In genomic region chr19:16872331-16873180, GRCm38 (mm10) we compare ENCODE assay signal across 8 mouse cellular contexts. TPM values are rescaled to one million over a fixed set of nuclear protein-coding genes. Genes with fewer than 3 reads are reported as not detected.
DNase-seq lines count a peak whose midpoint lies in the region; ATAC-seq lines count a peak whose summit lies in the region.

No protein-coding gene starts in this region.

- H3K4me1 ChIP-seq in heart, embryonic 16.5 days (ENCODE audit: control insufficient read depth, insufficient read depth, low read length) = peaks cover 31% of the 10 kb centered on the region
- peaks cover 12% of the 10 kb centered on the region; the same call in 1 of the 2 replicates for H3K4me1 ChIP-seq in limb, embryonic 11.5 days (ENCODE audit: control insufficient read depth, insufficient read depth, low read length)
- peaks cover 48% of the 10 kb centered on the region for H3K4me1 ChIP-seq in neural tube, embryonic 15.5 days

- peak overlapping the region; percentile 55 for H3K4me3 ChIP-seq in heart, embryonic 16.5 days (ENCODE audit: low read length)
- peak overlapping the region; percentile 28 for H3K4me3 ChIP-seq in limb, embryonic 11.5 days (ENCODE audit: low read depth, low read length)
- peak overlapping the region; percentile 45 for H3K4me3 ChIP-seq in neural tube, embryonic 15.5 days (replicated peaks)

- peaks cover 78% of the 10 kb centered on the region for H3K27me3 ChIP-seq in heart, embryonic 16.5 days (ENCODE audit: control insufficient read depth, insufficient read depth, low read length)
- peaks cover 90% of the 10 kb centered on the region for H3K27me3 ChIP-seq in limb, embryonic 11.5 days (ENCODE audit: control insufficient read depth, insufficient read depth, low read length)
- H3K27me3 ChIP-seq in neural tube, embryonic 15.5 days (replicated peaks) = peaks cover 91% of the 10 kb centered on the region

- H3K36me3 ChIP-seq in heart, embryonic 16.5 days (ENCODE audit: control insufficient read depth, insufficient read depth) = no peaks in the 10 kb centered on the region
- H3K36me3 ChIP-seq in limb, embryonic 11.5 days (ENCODE audit: control insufficient read depth, insufficient read depth, low read length) = no peaks in the 10 kb centered on the region
- H3K36me3 ChIP-seq in neural tube, embryonic 15.5 days = no peaks in the 10 kb centered on the region

- no peaks in the 10 kb centered on the region for H3K9me3 ChIP-seq in heart, embryonic 16.5 days (replicated peaks; ENCODE audit: control insufficient read depth, low read length)
- no peaks in the 10 kb centered on the region for H3K9me3 ChIP-seq in limb, embryonic 11.5 days (ENCODE audit: control insufficient read depth, low read length)
- H3K9me3 ChIP-seq in neural tube, embryonic 15.5 days (replicated peaks) = no peaks in the 10 kb centered on the region

- peak overlapping the region; percentile 73 for H3K4me2 ChIP-seq in heart, embryonic 16.5 days (ENCODE audit: low read depth, low read length)
- peak overlapping the region; percentile 57 for H3K4me2 ChIP-seq in limb, embryonic 11.5 days (ENCODE audit: low read depth, severe bottlenecking)
- peak overlapping the region; percentile 89 for H3K4me2 ChIP-seq in neural tube, embryonic 15.5 days

- WGBS in heart, embryonic 16.5 days = under 1% methylated on average over 77 of the region's 88 CpGs
- WGBS in limb, embryonic 11.5 days = under 1% methylated on average over 58 of the region's 88 CpGs
- under 1% methylated on average over 85 of the region's 88 CpGs for WGBS in neural tube, embryonic 15.5 days

- H3K27ac ChIP-seq in heart, embryonic 16.5 days (ENCODE audit: low read length) = no peak overlapping the region
- H3K27ac ChIP-seq in limb, embryonic 11.5 days (replicated peaks; ENCODE audit: low read depth, low read length) = no peak overlapping the region
- H3K27ac ChIP-seq in neural tube, embryonic 15.5 days (replicated peaks) = no peak overlapping the region

- peak; percentile 53 for ATAC-seq in frontal cortex, adult (ENCODE audit: low TSS enrichment)
- ATAC-seq in heart, embryonic 16.5 days (replicated peaks; ENCODE audit: extremely low read depth, insufficient read depth, low FRiP score) = no peak
- no peak for ATAC-seq in limb, embryonic 11.5 days (ENCODE audit: insufficient number of reproducible peaks, low FRiP score, low TSS enrichment, low read depth)
- peak; percentile 62 for ATAC-seq in neural tube, embryonic 15.5 days (ENCODE audit: low FRiP score)

- no peak overlapping the region for H3K9ac ChIP-seq in heart, embryonic 16.5 days (ENCODE audit: low read length)
- H3K9ac ChIP-seq in limb, embryonic 11.5 days (ENCODE audit: low read length) = peak overlapping the region; percentile 37; the same call in 1 of the 2 replicates
- H3K9ac ChIP-seq in neural tube, embryonic 15.5 days (replicated peaks) = peak overlapping the region; percentile 40

- no peak for DNase-seq in frontal cortex, postnatal 36 days (ENCODE audit: low spot score in 2 of 2)
- peak; percentile 35 for DNase-seq in thymus, postnatal 4 days
- DNase-seq in thymus, postnatal 25 days = no peak
- peak; percentile 70 for DNase-seq in limb, embryonic 11.5 days (ENCODE audit: low spot score)
- no peak for DNase-seq in cerebellum, adult 11-12 months

RNA-seq across cellular contexts. Expression of gene Foxb2, which starts 1.0 kb away (rescaled TPM):
- polyA plus RNA-seq in heart, embryonic 16.5 days (2015; fragmentation: Nextera tagmentation; extraction: Ambion mirVana) = not detected in 2 replicates
- polyA plus RNA-seq in limb, embryonic 11.5 days (2014; fragmentation: Nextera tagmentation; extraction: Ambion mirVana) = not detected in 2 replicates
- not detected in 2 replicates for polyA plus RNA-seq in neural tube, embryonic 15.5 days (2015; fragmentation: Nextera tagmentation; extraction: Ambion mirVana)

Comparison
In these comparisons a context has a peak if more than half of its experiments do, and no peak if none do; other contexts are left out.
1. DNase-seq: peak in thymus, postnatal 4 days (single experiment) and limb, embryonic 11.5 days (single experiment); none in frontal cortex, postnatal 36 days (0 of 2), thymus, postnatal 25 days (single experiment) and cerebellum, adult 11-12 months (single experiment).
2. ATAC-seq: peak in frontal cortex, adult (single experiment) and neural tube, embryonic 15.5 days (single experiment); none in heart, embryonic 16.5 days (single experiment) and limb, embryonic 11.5 days (single experiment).
3. Peak in every context shown above with its lines, with median percentiles within 50 percentile points of each other: H3K4me2 ChIP-seq and H3K4me3 ChIP-seq.